Mouse (Mus musculus) lung, postnatal 10 days (tissue): Measurements from ENCODE around the gene Lrpap1.

Source experiments
- DNase-seq: peaks from one replicate; pipeline ENCODE4 v3.0.0; 2021

Lrpap1 gene

GRCm38 (mm10) chr5:35055076-35055475 is 50.5 kb downstream of the Lrpap1 start:
- peak; percentile 71 for DNase-seq

DNA sequence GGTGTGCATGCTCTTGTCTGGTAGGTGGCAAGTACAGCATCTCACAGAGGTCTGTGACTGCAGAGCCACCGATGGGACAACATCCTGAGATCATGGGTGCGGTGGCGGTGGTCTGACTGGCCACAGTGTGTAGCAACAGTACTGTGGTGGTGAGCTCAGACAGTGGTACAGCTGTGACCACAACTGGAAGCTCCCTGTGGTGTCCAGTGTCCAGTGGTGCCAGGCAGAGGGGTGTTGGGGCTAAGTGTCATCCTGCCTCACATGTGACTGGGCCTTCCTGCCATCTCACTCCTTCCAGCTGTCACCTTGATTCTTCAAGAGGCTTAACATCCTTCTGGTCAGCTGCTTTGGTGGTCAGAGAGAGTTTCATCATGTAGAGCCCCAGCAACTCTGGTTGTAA is 50.9 kb downstream of the Lrpap1 start:
- no peak for DNase-seq

DNA sequence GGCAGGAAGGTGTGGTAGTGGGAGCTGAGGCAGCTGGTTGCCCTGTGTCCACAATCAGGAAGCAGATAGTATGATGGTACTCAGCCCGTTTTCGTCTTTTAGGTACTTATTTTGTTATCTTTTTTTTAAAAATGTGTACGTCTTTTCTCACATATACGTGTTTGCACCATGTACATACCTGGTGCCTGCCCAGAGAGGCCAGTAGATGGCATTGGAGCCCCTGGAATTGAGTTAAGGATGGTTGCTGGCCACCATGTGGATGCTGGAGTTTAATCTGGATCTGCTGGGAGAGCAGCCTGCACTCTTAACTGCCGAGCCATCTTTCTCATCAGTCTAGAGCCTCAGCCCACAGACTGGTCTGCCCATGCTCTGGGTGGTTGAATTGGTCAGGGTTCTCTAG is 55.0 kb downstream of the Lrpap1 start:
- DNase-seq, result no peak

- peak; percentile 90 for DNase-seq
Observed at GRCm38 (mm10) chr5:35043110-35043451, 62.5 kb downstream of the Lrpap1 start.

GRCm38 (mm10) chr5:35042431-35043109 is 63.0 kb downstream of the Lrpap1 start:
- DNase-seq, result no peak
